Mouse (Mus musculus): ENCODE data around the gene Tbc1d10b. TPM values are rescaled to one million over a fixed set of nuclear protein-coding genes. Genes with fewer than 3 reads are reported as not detected.
"Not testable (repeated sequence)": the region's sequence is repeated elsewhere in the genome, so short reads cannot be mapped to it uniquely, and the experiment has no call there.

Gene Tbc1d10b
- polyA plus RNA-seq, 1 experiment from 2014 or later: 15.0 TPM

DNA sequence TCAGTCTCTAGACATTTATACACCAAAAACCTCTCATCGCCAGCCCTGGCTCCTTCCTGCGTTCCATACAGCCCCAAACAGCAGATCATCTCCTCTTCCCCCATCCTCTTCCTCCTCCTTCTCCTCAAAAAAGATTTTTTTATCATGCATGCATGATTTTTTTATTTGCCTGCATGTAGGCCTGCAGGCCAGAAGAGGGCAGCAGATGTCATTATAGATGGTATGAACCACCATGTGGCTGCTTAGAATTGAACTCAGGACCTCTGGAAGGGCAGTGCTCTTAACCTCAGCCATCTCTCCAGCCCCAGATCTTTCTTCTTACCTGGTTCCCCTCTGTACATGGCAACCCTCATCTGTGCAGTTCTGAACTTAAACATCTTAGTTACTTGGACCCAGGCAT, 44.1 kb upstream of the Tbc1d10b start:
- 87% methylated on average over 2 of the region's 2 CpGs for WGBS
- no peaks in the 10 kb centered on the region for H3K9me3 ChIP-seq (ENCODE audit: low read length)
- H3K4me1 ChIP-seq (ENCODE audit: insufficient read depth, low read depth, low read length): peaks cover 4% of the 10 kb centered on the region; the same call in 1 of the 2 replicates
- no peak overlapping the region for H3K27ac ChIP-seq (ENCODE audit: low read length)
- H3K9ac ChIP-seq (replicated peaks; ENCODE audit: low read depth): no peak overlapping the region
- DNase-seq (ENCODE audit: low spot score) (peak; percentile 62), ATAC-seq (no peak)
- no peak overlapping the region for H3K4me2 ChIP-seq (replicated peaks; ENCODE audit: low read depth, low read length)
- TF ChIP-seq CTCF (IDR thresholded peaks at IDR 0.05) (peak; percentile 66), EP300 (IDR thresholded peaks at IDR 0.05) (no peak)
- H3K27me3 ChIP-seq (replicated peaks; ENCODE audit: insufficient read depth, low read length): no peaks in the 10 kb centered on the region
- H3K4me3 ChIP-seq (ENCODE audit: low read depth, low read length): no peak overlapping the region
- H3K36me3 ChIP-seq (ENCODE audit: insufficient read depth, low read length): peaks cover 4% of the 10 kb centered on the region

GRCm38 (mm10) chr7:127250511-127250910, 42.2 kb upstream of the Tbc1d10b start:
- not testable (repeated sequence) for H3K9ac ChIP-seq (replicated peaks; ENCODE audit: low read depth); ATAC-seq; H3K36me3 ChIP-seq (ENCODE audit: insufficient read depth, low read length); DNase-seq (ENCODE audit: low spot score); H3K4me1 ChIP-seq (ENCODE audit: insufficient read depth, low read depth, low read length); H3K4me2 ChIP-seq (replicated peaks; ENCODE audit: low read depth, low read length); H3K27me3 ChIP-seq (replicated peaks; ENCODE audit: insufficient read depth, low read length); H3K9me3 ChIP-seq (ENCODE audit: low read length); H3K27ac ChIP-seq (ENCODE audit: low read length); H3K4me3 ChIP-seq (ENCODE audit: low read depth, low read length)
- WGBS: 91% methylated on average over 8 of the region's 8 CpGs

GRCm38 (mm10) chr7:127244658-127245510, 36.6 kb upstream of the Tbc1d10b start:
- DNase-seq (ENCODE audit: low spot score): no peak
- no peak for TF ChIP-seq EP300 (IDR thresholded peaks at IDR 0.05)
- no peak for TF ChIP-seq CTCF (IDR thresholded peaks at IDR 0.05)
- Histone ChIP-seq H3K9ac (replicated peaks; ENCODE audit: low read depth) (peak overlapping the region; percentile 88), H3K27ac (ENCODE audit: low read length) (peak overlapping the region; percentile 93), H3K9me3 (ENCODE audit: low read length) (no peaks in the 10 kb centered on the region), H3K4me2 (replicated peaks; ENCODE audit: low read depth, low read length) (peak overlapping the region; percentile 81), H3K36me3 (ENCODE audit: insufficient read depth, low read length) (peaks cover 4% of the 10 kb centered on the region), H3K4me3 (ENCODE audit: low read depth, low read length) (peak overlapping the region; percentile 74), H3K27me3 (replicated peaks; ENCODE audit: insufficient read depth, low read length) (no peaks in the 10 kb centered on the region), H3K4me1 (ENCODE audit: insufficient read depth, low read depth, low read length) (peaks cover 8% of the 10 kb centered on the region; the same call in 1 of the 2 replicates)
- ATAC-seq: peak; percentile 76
- WGBS: 9% methylated on average over 29 of the region's 33 CpGs

DNA sequence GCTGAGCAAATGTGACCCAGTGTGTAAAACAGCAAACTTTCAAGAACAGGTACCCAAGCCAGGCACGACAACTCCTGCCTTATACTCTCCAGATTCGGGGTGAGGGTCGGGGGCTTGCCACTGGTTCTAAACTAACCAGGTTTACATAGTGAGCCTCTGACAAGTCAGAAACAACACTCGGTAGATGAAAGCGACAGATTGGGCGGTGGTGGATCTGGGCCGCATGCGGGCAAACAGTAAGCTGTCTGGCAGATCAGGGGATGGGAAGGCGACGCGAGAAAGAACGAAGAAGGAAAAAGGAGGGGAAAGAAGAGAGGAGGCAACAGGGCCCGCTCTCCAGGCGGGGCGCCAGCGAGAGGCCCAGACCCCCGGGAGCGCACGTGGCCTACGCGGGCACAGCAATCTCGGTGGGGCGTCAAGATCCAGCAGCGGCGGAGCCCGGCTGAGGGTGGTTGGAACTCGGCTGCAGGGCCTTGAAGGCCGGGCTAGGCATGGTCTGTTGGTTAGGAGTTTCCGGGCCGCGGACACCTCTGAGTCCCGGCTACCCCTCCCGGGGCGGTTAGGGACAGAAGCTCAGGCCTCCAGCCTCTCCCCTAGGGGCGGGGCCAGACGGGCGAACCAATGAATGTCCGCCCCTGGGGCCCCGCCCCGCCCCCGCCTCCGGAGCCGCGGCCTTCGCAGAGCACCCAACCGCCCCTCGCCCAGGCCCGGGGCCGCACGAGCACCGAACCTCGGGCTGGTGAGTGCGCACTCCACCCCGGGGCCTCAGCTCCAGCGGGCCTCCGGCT, 35.8 kb upstream of the Tbc1d10b start, which contains the start of gene Zfp771:
Gene Zfp771, plus strand, starts transcription at position 405 of the 788 bp plus-strand sequence.
- DNase-seq (ENCODE audit: low spot score): peak; percentile 97
- peak; percentile 98 for ATAC-seq

DNA sequence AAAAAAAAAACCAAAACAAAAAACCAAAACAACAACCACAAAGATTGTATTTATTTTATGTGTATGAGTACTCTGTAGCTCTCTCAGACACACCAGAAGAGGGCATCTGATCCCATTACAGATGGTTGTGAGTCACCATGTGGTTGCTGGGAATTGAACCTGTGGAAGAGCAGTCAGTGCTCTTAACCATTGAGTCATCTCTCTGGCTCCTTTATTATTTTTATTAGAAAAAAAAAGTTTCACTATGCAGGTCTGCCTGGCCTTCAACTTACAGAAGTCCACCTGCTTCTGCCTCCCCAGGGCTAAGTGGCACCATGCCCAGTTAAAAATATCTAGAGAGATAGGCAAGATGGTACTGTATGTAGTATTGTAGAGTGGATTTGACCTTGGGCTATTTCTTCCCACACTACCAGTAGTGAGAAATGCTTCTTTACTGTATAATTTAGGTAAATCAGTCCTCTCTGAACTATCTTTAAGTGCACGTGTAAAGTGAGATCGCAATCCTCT, 35.1 kb upstream of the Tbc1d10b start:
- no peak overlapping the region for H3K4me3 ChIP-seq (ENCODE audit: low read depth, low read length)
- H3K4me2 ChIP-seq (replicated peaks; ENCODE audit: low read depth, low read length): peak overlapping the region; percentile 81
- ATAC-seq: no peak
- 33% methylated on average over 2 of the region's 2 CpGs for WGBS
- no peak for DNase-seq (ENCODE audit: low spot score)
- peaks cover 8% of the 10 kb centered on the region; the same call in 1 of the 2 replicates for H3K4me1 ChIP-seq (ENCODE audit: insufficient read depth, low read depth, low read length)
- H3K9me3 ChIP-seq (ENCODE audit: low read length): no peaks in the 10 kb centered on the region
- TF ChIP-seq EP300 (IDR thresholded peaks at IDR 0.05): no peak
- peak; percentile 11; the same call in 1 of the 2 replicates for TF ChIP-seq CTCF (IDR thresholded peaks at IDR 0.05)
- no peaks in the 10 kb centered on the region for H3K27me3 ChIP-seq (replicated peaks; ENCODE audit: insufficient read depth, low read length)
- H3K9ac ChIP-seq (replicated peaks; ENCODE audit: low read depth): no peak overlapping the region
- peak overlapping the region; percentile 93 for H3K27ac ChIP-seq (ENCODE audit: low read length)
- no peaks in the 10 kb centered on the region; the same call in 1 of the 2 replicates for H3K36me3 ChIP-seq (ENCODE audit: insufficient read depth, low read length)

More for the DNA sequence above, 35.8 kb upstream of the Tbc1d10b start, which contains the start of gene Zfp771:
- WGBS: 2% methylated on average over 36 of the region's 56 CpGs
- peaks cover 8% of the 10 kb centered on the region; the same call in 1 of the 2 replicates for H3K4me1 ChIP-seq (ENCODE audit: insufficient read depth, low read depth, low read length)
- H3K4me2 ChIP-seq (replicated peaks; ENCODE audit: low read depth, low read length): peak within 1 kb of the TSS; percentile 81
- peak within 1 kb of the TSS; percentile 74 for H3K4me3 ChIP-seq (ENCODE audit: low read depth, low read length)
- peak within 1 kb of the TSS; percentile 88 for H3K9ac ChIP-seq (replicated peaks; ENCODE audit: low read depth)
- no peaks in the 10 kb centered on the region; the same call in 1 of the 2 replicates for H3K36me3 ChIP-seq (ENCODE audit: insufficient read depth, low read length)
- H3K27me3 ChIP-seq (replicated peaks; ENCODE audit: insufficient read depth, low read length): no peaks in the 10 kb centered on the region
- TF ChIP-seq EP300 (IDR thresholded peaks at IDR 0.05): no peak
- TF ChIP-seq CTCF (IDR thresholded peaks at IDR 0.05): no peak; the same call in 1 of the 2 replicates
- no peaks in the 10 kb centered on the region for H3K9me3 ChIP-seq (ENCODE audit: low read length)
- H3K27ac ChIP-seq (ENCODE audit: low read length): peak within 1 kb of the TSS; percentile 93

DNA sequence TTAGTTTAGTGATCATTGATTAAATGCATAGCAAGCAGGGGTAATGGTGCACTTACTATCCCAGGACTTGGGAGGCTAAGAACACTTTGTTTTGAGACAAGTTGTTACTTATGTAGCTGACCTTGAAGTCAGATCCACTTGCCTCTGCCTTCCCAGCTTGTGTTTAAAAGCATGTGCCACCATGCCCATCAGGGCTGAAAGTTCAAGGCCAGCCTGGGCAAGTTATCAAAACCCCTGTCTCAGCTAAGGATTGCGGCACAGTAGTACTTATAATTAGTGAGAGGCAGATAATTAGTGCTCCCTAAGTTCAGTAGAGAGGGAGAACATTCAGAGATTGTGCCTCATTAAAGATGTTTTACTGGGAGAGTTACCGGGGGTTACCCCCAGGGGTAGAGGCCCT, 26.5 kb upstream of the Tbc1d10b start:
- Histone ChIP-seq H3K9ac (replicated peaks; ENCODE audit: low read depth) (no peak overlapping the region), H3K27me3 (replicated peaks; ENCODE audit: insufficient read depth, low read length) (no peaks in the 10 kb centered on the region), H3K4me2 (replicated peaks; ENCODE audit: low read depth, low read length) (no peak overlapping the region), H3K9me3 (ENCODE audit: low read length) (no peaks in the 10 kb centered on the region), H3K4me3 (ENCODE audit: low read depth, low read length) (no peak overlapping the region), H3K27ac (ENCODE audit: low read length) (no peak overlapping the region), H3K4me1 (ENCODE audit: insufficient read depth, low read depth, low read length) (peaks cover 6% of the 10 kb centered on the region; the same call in 1 of the 2 replicates), H3K36me3 (ENCODE audit: insufficient read depth, low read length) (peaks cover 16% of the 10 kb centered on the region)
- ATAC-seq (no peak), DNase-seq (ENCODE audit: low spot score) (no peak)
- no peak for TF ChIP-seq CTCF (IDR thresholded peaks at IDR 0.05)
- TF ChIP-seq EP300 (IDR thresholded peaks at IDR 0.05): no peak
- WGBS: 95% methylated on average over 2 of the region's 2 CpGs

All from lung, postnatal 0 days (tissue).